Mouse (Mus musculus): Measurements from ENCODE around the gene Hist1h2ac.

- TF ChIP-seq MAX (IDR thresholded peaks at IDR 0.05; ENCODE audit: low read length) (no peak), EP300 (IDR thresholded peaks at IDR 0.05; ENCODE audit: low read length) (no peak), USF2 (conservative IDR thresholded peaks at IDR 0.05; ENCODE audit: low read depth, low read length) (no peak), TBP (conservative IDR thresholded peaks at IDR 0.05; ENCODE audit: low read depth, low read length) (no peak)
These were observed 46.0 kb upstream of the Hist1h2ac start for GRCm38 (mm10) chr13:23729706-23730105.
